Mouse (Mus musculus) lung, postnatal 0 days (tissue): ENCODE data around the gene Akt1.

Experiments
- CTCF ChIP-seq: IDR thresholded peaks from 2 replicates; pipeline ENCODE4 v1.5.1; 2016; ENCODE audit warnings: antibody characterized with exemption, mild to moderate bottlenecking
- EP300 ChIP-seq: IDR thresholded peaks from 2 replicates; pipeline ENCODE4 v1.6.1; 2016; ENCODE audit warnings: antibody characterized with exemption, mild to moderate bottlenecking, control low read depth

DNA sequence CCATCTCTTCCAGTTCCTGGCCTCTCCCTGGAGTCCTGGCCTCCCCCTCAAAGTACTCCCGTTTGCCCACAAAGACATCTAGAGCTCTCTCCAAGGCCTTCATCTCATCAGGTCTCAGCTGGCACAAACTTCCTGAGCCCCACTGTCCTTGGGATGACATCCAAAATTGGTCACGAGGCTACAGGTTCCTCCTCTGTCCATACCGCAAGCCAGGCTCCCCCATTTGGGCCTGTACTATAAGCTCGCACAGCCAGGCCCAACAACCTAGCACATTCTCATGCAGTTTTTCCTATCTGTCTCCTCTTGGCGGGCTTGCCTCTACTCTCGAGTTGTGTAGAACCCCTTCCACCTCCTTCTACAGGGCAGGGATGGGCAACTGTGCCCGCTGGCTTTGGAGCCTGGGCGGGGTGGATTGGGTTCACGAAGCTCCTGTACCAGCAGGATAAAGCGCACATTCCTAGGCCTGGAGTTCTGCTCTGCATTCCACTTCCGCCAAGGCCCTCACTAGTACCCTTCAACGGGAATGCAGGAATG lies 46.3 kb upstream of the Akt1 start:
- TF ChIP-seq CTCF (no peak), EP300 (peak; percentile 83)
